Mouse (Mus musculus) kidney, embryonic 16.5 days (tissue): Measurements from ENCODE around the gene Lmod1. TPM values are rescaled to one million over a fixed set of nuclear protein-coding genes. Genes with fewer than 3 reads are reported as not detected.
A peak's percentile ranks its signal among the peaks of the same experiment; 100 is the strongest.

Experiments
- ATAC-seq: fragments of 200-750 bp; cut with Nextera tagmentation; 2 replicates; pipeline ENCODE4 v1.8.0; 2017; ENCODE audit warnings: moderate TSS enrichment; ENCODE audit not compliant: low FRiP score, low TSS enrichment
- H3K27ac ChIP-seq: fragments of 300-500 bp; sonication (generic); 2 replicates; pipeline ENCODE4 v1.5.1; 2014; ENCODE audit warnings: low read length
- H3K27me3 ChIP-seq: fragments of 300-500 bp; sonication (generic); 2 replicates; pipeline ENCODE4 v1.6.1; 2014; ENCODE audit warnings: low read length, control low read depth, mixed read lengths; ENCODE audit not compliant: insufficient read depth
- H3K36me3 ChIP-seq: fragments of 300-500 bp; sonication (generic); 2 replicates; pipeline ENCODE4 v1.6.1; 2014; ENCODE audit warnings: low read length, control low read depth, mixed read lengths; ENCODE audit not compliant: insufficient read depth
- H3K4me1 ChIP-seq: fragments of 300-500 bp; sonication (generic); 2 replicates; pipeline ENCODE4 v1.6.1; 2014; ENCODE audit warnings: low read length, control low read depth, mixed read lengths; ENCODE audit not compliant: insufficient read depth
- H3K4me2 ChIP-seq: fragments of 300-500 bp; sonication (generic); replicated peaks from 2 replicates; pipeline ENCODE4 v1.6.1; 2014; ENCODE audit warnings: low read depth, low read length
- H3K4me3 ChIP-seq: fragments of 300-500 bp; sonication (generic); 2 replicates; pipeline ENCODE4 v1.5.1; 2014; ENCODE audit warnings: mild to moderate bottlenecking, low read length
- H3K9ac ChIP-seq: fragments of 300-500 bp; sonication (generic); replicated peaks from 2 replicates; pipeline ENCODE4 v1.6.1; 2014; ENCODE audit warnings: low read length
- H3K9me3 ChIP-seq: fragments of 300-500 bp; sonication (generic); 2 replicates; pipeline ENCODE4 v1.6.1; 2016; ENCODE audit warnings: low read length, control low read depth
- WGBS: fragments of 180-500 bp; shearing (Covaris S2); extraction: QIAGEN DNeasy Blood & Tissue Kit; methylation state at CpG from one replicate; pipeline ENCODE4 v1.1.7; 2014; 5-methylcytosine and 5-hydroxymethylcytosine counted together
- polyA plus RNA-seq: library from polyadenylated mRNA; unstranded; fragments of >200 nt; fragmentation: Nextera tagmentation; extraction: Ambion mirVana; gene quantifications from 2 replicates; pipeline ENCODE4 v1.2.1, GENCODE M21; 2015

Gene Lmod1
- polyA plus RNA-seq, 1 experiment from 2014 or later: 2.9 TPM

DNA sequence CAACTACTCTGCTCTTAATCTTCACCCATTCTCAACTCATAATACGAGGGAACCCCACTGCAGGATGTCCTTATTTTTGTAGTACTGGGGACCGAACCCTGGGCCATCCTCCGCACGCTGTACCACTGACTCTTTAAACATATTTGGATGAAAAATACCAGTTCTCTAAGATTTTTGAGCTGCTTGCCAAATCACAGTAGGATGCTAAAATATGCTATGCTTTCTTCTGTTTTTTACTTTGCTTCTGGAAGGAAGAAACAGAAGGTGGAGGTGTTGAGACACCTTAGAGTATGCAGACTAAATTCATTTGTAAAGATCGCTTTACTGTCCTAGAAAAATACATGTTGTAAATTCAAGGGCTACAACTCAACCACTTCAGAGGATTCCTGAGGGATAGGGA is 59.6 kb downstream of the Lmod1 start:
- H3K9ac ChIP-seq: no peak overlapping the region
- no peak overlapping the region for H3K4me2 ChIP-seq
- H3K4me3 ChIP-seq: no peak overlapping the region
- no peak for ATAC-seq
- no peaks in the 10 kb centered on the region for H3K9me3 ChIP-seq
- H3K27ac ChIP-seq: no peak overlapping the region
- peaks cover 60% of the 10 kb centered on the region for H3K36me3 ChIP-seq
- H3K27me3 ChIP-seq: no peaks in the 10 kb centered on the region
- 95% methylated on average over 5 of the region's 5 CpGs for WGBS
- H3K4me1 ChIP-seq: 0 out of 2 replicates have a peak, but pooled peaks cover 2% of the 10 kb centered on the region

DNA sequence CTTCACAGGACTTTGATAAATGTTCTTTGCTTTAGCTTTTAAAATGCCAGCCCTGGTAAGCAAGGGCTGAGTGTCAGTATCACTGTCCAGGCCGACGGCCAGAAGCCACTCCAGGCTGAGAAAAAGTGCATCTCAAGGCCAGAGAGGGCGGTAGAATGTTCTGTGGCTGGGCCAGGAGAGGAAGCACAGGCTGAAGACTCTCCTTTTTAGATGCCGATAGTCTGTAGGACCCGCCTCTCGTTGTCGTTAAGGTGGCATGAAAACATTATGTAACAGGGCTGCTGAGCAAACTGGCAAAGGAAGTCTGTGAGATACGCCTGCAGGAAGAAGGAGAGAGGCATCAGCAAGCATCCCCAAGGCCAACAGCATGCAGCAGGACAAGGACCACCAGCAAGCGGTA is 60.6 kb downstream of the Lmod1 start:
- Histone ChIP-seq H3K4me1 (0 out of 2 replicates have a peak, but pooled peaks cover 2% of the 10 kb centered on the region), H3K27ac (no peak overlapping the region), H3K9ac (no peak overlapping the region), H3K4me3 (no peak overlapping the region), H3K4me2 (no peak overlapping the region), H3K27me3 (no peaks in the 10 kb centered on the region), H3K9me3 (no peaks in the 10 kb centered on the region), H3K36me3 (peaks cover 68% of the 10 kb centered on the region)
- ATAC-seq: no peak
- WGBS: 85% methylated on average over 9 of the region's 9 CpGs

DNA sequence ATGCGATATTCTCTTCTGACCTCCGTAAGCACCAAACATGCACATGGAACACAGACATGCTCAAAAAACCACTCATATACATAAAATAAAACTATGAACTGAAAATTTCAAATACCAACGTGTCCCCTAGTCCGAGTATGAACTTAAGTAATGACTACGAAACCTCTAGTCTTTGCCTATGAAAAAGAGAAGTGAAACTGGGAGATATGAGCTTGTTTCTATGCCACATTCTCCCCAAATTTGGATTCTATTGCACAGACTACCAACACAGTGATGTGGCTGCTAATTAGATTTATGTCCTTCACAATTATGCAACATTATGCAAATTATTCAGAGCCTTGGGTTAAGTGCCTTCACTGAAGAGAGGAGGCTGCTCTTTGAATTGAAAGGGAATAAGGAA is 74.9 kb downstream of the Lmod1 start:
- peaks cover 73% of the 10 kb centered on the region for H3K36me3 ChIP-seq
- H3K27ac ChIP-seq: no peak overlapping the region
- no peak overlapping the region for H3K4me3 ChIP-seq
- H3K4me2 ChIP-seq: no peak overlapping the region
- no peaks in the 10 kb centered on the region for H3K9me3 ChIP-seq
- H3K9ac ChIP-seq: no peak overlapping the region
- WGBS: 95% methylated on average over 5 of the region's 5 CpGs
- ATAC-seq: no peak
- H3K4me1 ChIP-seq: no peaks in the 10 kb centered on the region
- H3K27me3 ChIP-seq: no peaks in the 10 kb centered on the region

DNA sequence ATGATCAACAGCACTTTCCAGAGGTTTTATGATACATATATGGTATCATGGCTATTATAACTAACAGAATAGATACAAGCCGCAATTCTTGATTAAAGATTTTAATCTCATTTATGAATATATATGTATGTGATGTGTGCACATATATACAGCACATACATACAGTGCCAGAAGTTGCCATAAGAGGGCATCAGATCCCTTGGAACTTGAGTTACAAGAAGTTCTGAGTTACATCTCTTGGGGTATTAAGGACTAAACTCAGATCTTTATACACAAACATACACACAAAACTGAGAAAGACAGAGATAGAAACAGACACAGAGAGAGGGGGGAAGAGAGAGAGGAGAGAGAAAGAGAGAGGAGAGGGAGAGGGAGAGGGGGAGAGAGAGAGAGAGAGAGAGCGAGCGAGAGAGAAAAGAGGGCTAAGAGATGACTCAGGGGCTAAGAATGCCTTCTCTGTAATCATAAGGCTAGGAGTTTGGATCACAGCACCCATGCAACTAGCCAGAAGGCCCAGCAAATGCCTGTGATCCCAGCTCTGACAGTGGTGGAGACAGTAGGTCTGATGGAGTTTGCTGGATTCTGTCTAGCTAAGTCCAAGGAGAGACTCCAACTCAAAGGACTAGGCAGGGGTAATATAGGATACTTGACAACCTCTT is 77.0 kb downstream of the Lmod1 start:
- Histone ChIP-seq H3K36me3 (peaks cover 78% of the 10 kb centered on the region), H3K27ac (no peak overlapping the region), H3K4me3 (no peak overlapping the region), H3K9me3 (no peaks in the 10 kb centered on the region), H3K9ac (no peak overlapping the region), H3K4me2 (no peak overlapping the region), H3K27me3 (no peaks in the 10 kb centered on the region), H3K4me1 (no peaks in the 10 kb centered on the region)
- ATAC-seq: no peak
- WGBS: 92% methylated on average over 3 of the region's 3 CpGs

DNA sequence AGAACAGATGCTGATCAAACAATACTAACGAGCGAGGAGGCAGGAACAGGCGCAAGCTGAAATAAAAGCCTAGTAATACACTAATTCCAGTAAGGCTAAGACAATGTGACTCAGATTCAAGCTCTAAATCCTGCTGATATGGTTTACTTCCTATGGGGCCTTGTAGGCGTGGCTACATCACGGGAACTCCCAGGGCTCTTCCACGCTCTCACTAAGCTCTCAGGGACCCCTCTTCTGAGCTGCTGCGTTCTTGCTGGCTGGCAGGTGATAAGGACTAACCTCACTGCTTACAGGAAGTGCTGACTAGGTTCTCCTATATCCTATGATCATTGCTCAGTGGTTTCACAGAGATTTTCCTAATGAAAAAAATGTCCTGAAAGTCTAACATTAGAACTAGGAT is 80.7 kb downstream of the Lmod1 start:
- H3K4me1 ChIP-seq: no peaks in the 10 kb centered on the region
- WGBS: 90% methylated on average over 7 of the region's 7 CpGs
- H3K27ac ChIP-seq: no peak overlapping the region
- H3K36me3 ChIP-seq: peaks cover 81% of the 10 kb centered on the region
- H3K9me3 ChIP-seq: no peaks in the 10 kb centered on the region
- H3K9ac ChIP-seq: no peak overlapping the region
- no peak for ATAC-seq
- H3K4me2 ChIP-seq: no peak overlapping the region
- no peaks in the 10 kb centered on the region for H3K27me3 ChIP-seq
- H3K4me3 ChIP-seq: no peak overlapping the region

DNA sequence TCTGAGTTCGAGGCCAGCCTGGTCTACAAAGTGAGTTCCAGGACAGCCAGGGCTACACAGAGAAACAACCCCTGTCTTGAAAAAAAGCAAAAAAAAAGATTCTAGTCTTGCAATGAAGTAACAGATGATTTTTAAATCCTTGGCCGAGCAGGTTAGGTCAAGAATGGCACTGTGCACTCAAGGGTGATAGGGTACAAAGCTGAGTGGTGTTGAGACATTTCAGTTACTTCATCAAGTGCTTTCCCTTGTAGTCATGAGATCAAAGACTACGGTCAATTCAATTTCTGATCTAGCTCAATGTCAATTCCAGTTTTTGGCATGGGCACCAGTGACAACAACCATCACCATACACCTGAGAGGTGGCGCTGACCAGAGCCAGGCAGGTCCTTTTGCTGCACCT is 84.4 kb downstream of the Lmod1 start:
- H3K36me3 ChIP-seq: peaks cover 67% of the 10 kb centered on the region
- no peak overlapping the region for H3K4me2 ChIP-seq
- H3K4me1 ChIP-seq: no peaks in the 10 kb centered on the region
- no peak overlapping the region for H3K9ac ChIP-seq
- H3K9me3 ChIP-seq: no peaks in the 10 kb centered on the region
- H3K27me3 ChIP-seq: no peaks in the 10 kb centered on the region
- no peak overlapping the region for H3K4me3 ChIP-seq
- ATAC-seq: no peak
- no peak overlapping the region for H3K27ac ChIP-seq
- 97% methylated on average over 4 of the region's 4 CpGs for WGBS

DNA sequence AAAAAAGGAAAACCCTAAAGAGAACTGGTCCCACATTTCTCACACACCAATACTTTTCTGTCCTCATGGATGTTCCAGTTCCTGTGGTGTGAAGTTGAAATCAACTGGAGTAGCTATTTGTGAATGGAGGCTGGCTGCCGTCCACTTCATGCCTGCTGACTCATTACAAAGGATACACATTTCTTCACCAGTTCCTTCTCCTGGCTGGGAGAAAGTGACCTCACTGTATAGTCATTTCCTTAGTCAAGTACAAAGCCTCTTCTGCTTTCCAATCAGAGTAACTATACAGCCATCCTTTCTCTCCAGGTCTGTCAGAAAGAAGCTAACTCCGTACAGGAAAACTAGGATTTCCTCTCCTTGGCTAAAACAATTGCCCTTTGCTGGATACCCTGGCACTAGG is 86.4 kb downstream of the Lmod1 start:
- Histone ChIP-seq H3K9me3 (no peaks in the 10 kb centered on the region), H3K4me1 (no peaks in the 10 kb centered on the region), H3K9ac (no peak overlapping the region), H3K27me3 (no peaks in the 10 kb centered on the region), H3K4me3 (no peak overlapping the region), H3K4me2 (no peak overlapping the region), H3K36me3 (peaks cover 65% of the 10 kb centered on the region), H3K27ac (peak overlapping the region; percentile 76)
- no peak for ATAC-seq
- 68% methylated on average over 2 of the region's 2 CpGs for WGBS

DNA sequence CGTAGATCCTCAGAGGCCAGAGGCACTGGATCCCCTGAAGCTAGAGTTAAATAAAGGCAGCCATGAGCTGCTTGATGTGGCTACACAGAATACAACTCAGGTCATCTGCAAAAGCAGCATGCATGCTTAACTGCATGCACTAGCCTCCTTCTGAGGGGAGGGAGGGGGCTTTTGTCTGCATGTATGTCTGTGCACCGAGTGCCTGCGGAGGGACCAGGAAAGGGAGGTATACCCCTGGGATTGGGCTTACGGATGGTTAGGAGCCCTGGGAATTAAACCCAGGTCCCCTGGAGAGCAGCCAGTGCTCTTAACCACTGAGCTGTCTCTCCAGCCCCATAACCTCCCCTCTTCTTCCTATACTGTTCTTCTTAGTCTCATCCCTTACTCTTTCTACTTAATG is 87.5 kb downstream of the Lmod1 start:
- Histone ChIP-seq H3K9ac (no peak overlapping the region), H3K27me3 (no peaks in the 10 kb centered on the region), H3K4me2 (no peak overlapping the region), H3K4me3 (no peak overlapping the region), H3K27ac (no peak overlapping the region), H3K9me3 (no peaks in the 10 kb centered on the region), H3K36me3 (peaks cover 68% of the 10 kb centered on the region), H3K4me1 (no peaks in the 10 kb centered on the region)
- ATAC-seq: no peak
- 81% methylated on average over 4 of the region's 4 CpGs for WGBS

DNA sequence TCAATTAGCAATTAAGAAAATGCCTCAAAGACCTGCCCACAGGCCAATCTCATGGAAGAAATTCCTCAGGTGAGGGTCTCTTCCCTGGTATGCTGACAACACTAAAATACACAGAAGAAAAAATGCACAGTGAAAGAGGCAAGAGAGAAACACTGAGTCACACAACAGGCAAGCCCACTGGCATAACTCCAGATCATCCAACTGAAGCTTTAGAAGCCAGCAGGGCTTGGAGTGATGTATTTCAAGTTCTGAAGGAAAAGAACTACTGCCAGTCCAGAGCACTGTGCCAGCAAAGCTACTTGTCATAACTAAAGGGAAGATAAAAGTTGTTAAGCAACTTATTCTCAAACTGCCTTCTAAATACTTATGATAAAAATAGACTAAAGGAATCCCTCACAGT is 89.4 kb downstream of the Lmod1 start:
- no peak for ATAC-seq
- Histone ChIP-seq H3K9me3 (no peaks in the 10 kb centered on the region), H3K4me2 (no peak overlapping the region), H3K36me3 (peaks cover 67% of the 10 kb centered on the region), H3K4me1 (no peaks in the 10 kb centered on the region), H3K9ac (no peak overlapping the region), H3K4me3 (no peak overlapping the region), H3K27ac (no peak overlapping the region), H3K27me3 (no peaks in the 10 kb centered on the region)
